Comparison of ENCODE assay signal across 11 mouse cellular contexts in genomic region chr13:84950873-84951272, GRCm38 (mm10).
DNase-seq lines count a peak whose midpoint lies in the region; ATAC-seq and TF ChIP-seq lines count a peak whose summit lies in the region.
"Had no signal": no experiment of that assay in that cellular context is flagged by ENCODE, and none has a peak within 500 bp of the region (broad histone marks: within the 10 kb centered on the region; RNA-seq: fewer than 3 reads in every experiment).

No protein-coding gene starts in this region.

- no peaks in the 10 kb centered on the region for H3K9me3 ChIP-seq in kidney, postnatal 0 days (replicated peaks; ENCODE audit: low read length)
- no peaks in the 10 kb centered on the region for H3K9me3 ChIP-seq in E14TG2a.4 (ENCODE audit: low read length)
- no peaks in the 10 kb centered on the region for H3K9me3 ChIP-seq in forebrain, postnatal 0 days (ENCODE audit: low read length)

- no peak overlapping the region for H3K4me3 ChIP-seq in kidney, postnatal 0 days (replicated peaks; ENCODE audit: low read depth, low read length)
- no peak overlapping the region for H3K4me3 ChIP-seq in E14TG2a.4 (replicated peaks; ENCODE audit: low read length)
- no peak overlapping the region for H3K4me3 ChIP-seq in forebrain, postnatal 0 days (ENCODE audit: low read depth, low read length)

- H3K27me3 ChIP-seq in kidney, postnatal 0 days (ENCODE audit: insufficient read depth, low read length), result no peaks in the 10 kb centered on the region
- no peaks in the 10 kb centered on the region for H3K27me3 ChIP-seq in E14TG2a.4 (ENCODE audit: insufficient read depth, low read length)
- H3K27me3 ChIP-seq in Patski, result no peaks in the 10 kb centered on the region
- no peaks in the 10 kb centered on the region for H3K27me3 ChIP-seq in forebrain, postnatal 0 days (ENCODE audit: insufficient read depth, low read length)

- in situ Hi-C loops in Patski (cut with MboI; ENCODE audit: low pct_unique_long_range_greater_than_20kb), result no loop called here

- peak; percentile 46; the same call in 1 of the 2 replicates for TF ChIP-seq CTCF in kidney, postnatal 0 days (IDR thresholded peaks at IDR 0.05; ENCODE audit: low read depth)
- TF ChIP-seq CTCF in E14TG2a.4 (conservative IDR thresholded peaks at IDR 0.05; ENCODE audit: low read length) (peak; percentile 50), Patski (IDR thresholded peaks at IDR 0.05) (peak; percentile 21)
- 0 out of 2 replicates have a peak, but pooled peaks have one; percentile 23 for TF ChIP-seq CTCF in forebrain, postnatal 0 days (IDR thresholded peaks at IDR 0.05; ENCODE audit: low read depth)

- no peak overlapping the region for H3K9ac ChIP-seq in kidney, postnatal 0 days (ENCODE audit: low read depth, low read length)
- no peak overlapping the region for H3K9ac ChIP-seq in forebrain, postnatal 0 days

- 47% methylated on average over 1 of the region's 1 CpGs for WGBS in kidney, postnatal 0 days
- WGBS in forebrain, postnatal 0 days, result 58% methylated on average over 1 of the region's 1 CpGs

- no peaks in the 10 kb centered on the region for H3K4me1 ChIP-seq in kidney, postnatal 0 days (replicated peaks; ENCODE audit: insufficient read depth, low read length)
- no peaks in the 10 kb centered on the region for H3K4me1 ChIP-seq in E14TG2a.4 (replicated peaks; ENCODE audit: low read depth, low read length)
- H3K4me1 ChIP-seq in forebrain, postnatal 0 days (ENCODE audit: insufficient read depth), result no peaks in the 10 kb centered on the region

- no peaks in the 10 kb centered on the region for H3K36me3 ChIP-seq in kidney, postnatal 0 days (ENCODE audit: insufficient read depth, low read length)
- H3K36me3 ChIP-seq in E14TG2a.4 (ENCODE audit: insufficient read depth, low read length), result no peaks in the 10 kb centered on the region
- no peaks in the 10 kb centered on the region for H3K36me3 ChIP-seq in forebrain, postnatal 0 days (ENCODE audit: insufficient read depth)

- no peak for ATAC-seq in kidney, postnatal 0 days (replicated peaks; ENCODE audit: low FRiP score, low read depth)
- no peak for ATAC-seq in Patski
- no peak for ATAC-seq in forebrain, postnatal 0 days

- no peak overlapping the region for H3K27ac ChIP-seq in kidney, postnatal 0 days
- H3K27ac ChIP-seq in forebrain, postnatal 0 days (ENCODE audit: low read depth, low read length), result no peak overlapping the region

- POLR2A ChIA-PET in Patski (lab: Charles Lee), result no interaction called here

- CTCF ChIA-PET in Patski (lab: Charles Lee), result no interaction called here

- peak; percentile 36 for DNase-seq in kidney, postnatal 0 days (ENCODE audit: low spot score)
- no peak for DNase-seq in kidney, adult 11 months
- no peak for DNase-seq in Patski (ENCODE audit: low read depth, low spot score)
- DNase-seq in forebrain, postnatal 0 days, result no peak
- DNase-seq in adrenal gland, adult (ENCODE audit: inconsistent age in 2 of 2, low spot score in 1 of 2), result no peak
- DNase-seq in layer of hippocampus, postnatal 36 days, result no peak
- DNase-seq in spleen, postnatal 36 days (ENCODE audit: low spot score in 2 of 2), result no peak
- DNase-seq: cerebellum, postnatal 25 days; gastrocnemius, postnatal 10 days; heart, postnatal 4 days had no signal

- H3K4me2 ChIP-seq in kidney, postnatal 0 days (ENCODE audit: low read length), result no peak overlapping the region
- no peak overlapping the region for H3K4me2 ChIP-seq in forebrain, postnatal 0 days (ENCODE audit: low read depth)
